Mouse (Mus musculus): ENCODE data around the gene Setd4.

DNA sequence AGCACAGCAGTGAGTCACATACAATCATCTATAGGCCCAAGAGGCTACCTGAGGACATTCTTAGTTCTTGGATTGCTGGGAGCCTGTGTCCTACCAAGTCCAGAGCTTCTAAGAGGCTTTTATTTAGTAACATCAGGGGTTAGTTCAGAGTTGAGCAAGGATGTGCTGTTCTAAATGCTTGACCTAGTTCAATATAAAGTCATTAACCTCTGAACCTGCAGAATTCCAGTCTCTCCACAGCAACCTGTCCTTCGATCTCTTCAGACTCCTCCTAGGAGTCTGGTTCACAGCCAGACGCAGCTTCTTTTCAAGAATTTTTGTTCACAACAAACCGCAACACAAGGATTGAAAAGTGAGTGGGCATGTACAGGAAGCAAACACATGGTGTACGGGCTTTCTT lies 7.1 kb upstream of the Setd4 start:
- no peak for TF ChIP-seq CTCF (IDR thresholded peaks at IDR 0.05; ENCODE audit: control insufficient read depth, insufficient read depth, insufficient read length)
- TF ChIP-seq MYOD1 (IDR thresholded peaks at IDR 0.05; ENCODE audit: control insufficient read depth, insufficient read length, low read depth), result no peak
- no peak for TF ChIP-seq MAX (IDR thresholded peaks at IDR 0.05)
- no peak for TF ChIP-seq USF1 (IDR thresholded peaks at IDR 0.05; ENCODE audit: low read depth)
- no peak for TF ChIP-seq MYOG (IDR thresholded peaks at IDR 0.05; ENCODE audit: control insufficient read depth, extremely low read depth, insufficient read length)
- TF ChIP-seq FOSL1 (IDR thresholded peaks at IDR 0.05; ENCODE audit: insufficient read depth, low read length, poor library complexity, severe bottlenecking), result no peak
- no peak for TF ChIP-seq CEBPB (IDR thresholded peaks at IDR 0.05; ENCODE audit: low read depth)

All from C2C12 (cell line).